Mouse (Mus musculus): ENCODE measurements at regions not wholly inside any gene's neighbourhood (a gene's known extent, or its start where the extent isn't known, plus 50 kb on each side); places are given as distances from the start of the nearest gene placed in this dataset.

GRCm38 (mm10) chr13:28606651-28607050, 346.9 kb downstream of the Sox4 start:
- TF ChIP-seq CTCF (IDR thresholded peaks at IDR 0.05; ENCODE audit: low read depth): no peak
- no peak for TF ChIP-seq EP300 (optimal IDR thresholded peaks at IDR 0.05)
